Mouse (Mus musculus) activated CD4-positive, CD25-positive, alpha-beta regulatory T cell, adult 4 months (primary cell): ENCODE measurements around the gene Med20. TPM values are rescaled to one million over a fixed set of nuclear protein-coding genes. Genes with fewer than 3 reads are reported as not detected.

Source experiments
- polyA plus RNA-seq, 2 experiments: library from polyadenylated mRNA; unstranded; fragments of 100-300 nt; shearing (Covaris generic); gene quantifications; one replicate each; pipeline ENCODE4 v1.2.1; 2017

Gene Med20
- polyA plus RNA-seq, 2 experiments from 2014 or later: 23.6 to 30.0 TPM

Other genes starting within 250 kb of the Med20 start
- gene Mrps10, start 242.7 kb upstream of the Med20 start, polyA plus RNA-seq: 10 to 100 TPM; 30.8 to 36.4 TPM
- gene Guca1b, start 226.2 kb upstream of the Med20 start, polyA plus RNA-seq: 1 to 10 TPM; 1.1 TPM
- gene Guca1a, start 211.0 kb upstream of the Med20 start, polyA plus RNA-seq: not detected
- gene AI661453, start 175.0 kb upstream of the Med20 start, polyA plus RNA-seq: under 1 TPM in 1 of 2 experiments, not detected in 1; 0.15 TPM
- not detected for gene 1700001C19Rik, start 174.2 kb upstream of the Med20 start, polyA plus RNA-seq
- gene Taf8, start 109.3 kb upstream of the Med20 start, polyA plus RNA-seq: 10 to 100 TPM; 51.5 to 61.3 TPM
- 100 to 1,000 TPM; 133 to 141 TPM for gene Ccnd3, start 106.5 kb upstream of the Med20 start, polyA plus RNA-seq
- gene Bysl, start 90 bp upstream of the Med20 start, polyA plus RNA-seq: 10 to 100 TPM in 1 of 2 experiments, 1 to 10 TPM in 1; 6.6 to 10.8 TPM
- gene Gm20517, start within 50 bp of the Med20 start, polyA plus RNA-seq: 1 to 10 TPM in 1 of 2 experiments, under 1 TPM in 1; 0.89 to 1.1 TPM
- under 1 TPM; 0.60 to 0.71 TPM for gene Usp49, start 19.1 kb downstream of the Med20 start, polyA plus RNA-seq
- 100 to 1,000 TPM; 297 to 309 TPM for gene Tomm6, start 76.8 kb downstream of the Med20 start, polyA plus RNA-seq
- not detected for gene Frs3, start 77.4 kb downstream of the Med20 start, polyA plus RNA-seq
- gene Gm21981, start 82.9 kb downstream of the Med20 start, polyA plus RNA-seq: not detected
- not detected for gene Prickle4, start 83.2 kb downstream of the Med20 start, polyA plus RNA-seq
- gene Pgc, start 115.3 kb downstream of the Med20 start, polyA plus RNA-seq: not detected
- gene Tfeb, start 125.4 kb downstream of the Med20 start, polyA plus RNA-seq: 10 to 100 TPM in 1 of 2 experiments, 1 to 10 TPM in 1; 8.7 to 14.9 TPM
- not detected for gene Mdfi, start 223.1 kb downstream of the Med20 start, polyA plus RNA-seq